Comparison of ENCODE assay signal across 10 mouse cellular contexts in genomic region chr2:68799993-68800740, GRCm38 (mm10).
A peak's percentile ranks its signal among the peaks of the same experiment; 100 is the strongest.
DNase-seq lines count a peak whose midpoint lies in the region; ATAC-seq lines count a peak whose summit lies in the region.
"Had no signal": no experiment of that assay in that cellular context is flagged by ENCODE, and none has a peak within 500 bp of the region (broad histone marks: within the 10 kb centered on the region; RNA-seq: fewer than 3 reads in every experiment).

No protein-coding gene starts in this region.

- H3K27ac ChIP-seq in embryonic facial prominence, embryonic 14.5 days (replicated peaks; ENCODE audit: low read depth, low read length) = no peak overlapping the region
- H3K27ac ChIP-seq in embryonic facial prominence, embryonic 10.5 days (replicated peaks) = no peak overlapping the region
- H3K27ac ChIP-seq in midbrain, embryonic 11.5 days (ENCODE audit: low read depth, low read length) = no peak overlapping the region
- no peak overlapping the region for H3K27ac ChIP-seq in midbrain, embryonic 15.5 days
- no peak overlapping the region for H3K27ac ChIP-seq in intestine, embryonic 16.5 days (ENCODE audit: low read length)
- no peak overlapping the region for H3K27ac ChIP-seq in limb, embryonic 12.5 days
- no peak overlapping the region for H3K27ac ChIP-seq in heart, embryonic 12.5 days (ENCODE audit: poor library complexity, severe bottlenecking)
- H3K27ac ChIP-seq: stomach, embryonic 15.5 days had no signal

- 43% methylated on average over 10 of the region's 10 CpGs for WGBS in embryonic facial prominence, embryonic 14.5 days
- 72% methylated on average over 10 of the region's 10 CpGs for WGBS in embryonic facial prominence, embryonic 10.5 days
- WGBS in midbrain, embryonic 11.5 days = 86% methylated on average over 10 of the region's 10 CpGs
- WGBS in midbrain, embryonic 15.5 days = 58% methylated on average over 10 of the region's 10 CpGs
- WGBS in intestine, embryonic 16.5 days = 61% methylated on average over 10 of the region's 10 CpGs
- WGBS in limb, embryonic 12.5 days = 24% methylated on average over 10 of the region's 10 CpGs
- WGBS in heart, embryonic 12.5 days = 69% methylated on average over 10 of the region's 10 CpGs

- no peak overlapping the region for H3K4me2 ChIP-seq in embryonic facial prominence, embryonic 14.5 days (ENCODE audit: low read depth, low read length)
- no peak overlapping the region for H3K4me2 ChIP-seq in midbrain, embryonic 11.5 days
- H3K4me2 ChIP-seq in midbrain, embryonic 15.5 days = no peak overlapping the region
- H3K4me2 ChIP-seq in intestine, embryonic 16.5 days (ENCODE audit: low read depth, low read length) = no peak overlapping the region
- H3K4me2 ChIP-seq in limb, embryonic 12.5 days = peak overlapping the region; percentile 11; the same call in 1 of the 2 replicates
- no peak overlapping the region for H3K4me2 ChIP-seq in heart, embryonic 12.5 days
- H3K4me2 ChIP-seq: stomach, embryonic 15.5 days had no signal

- no peaks in the 10 kb centered on the region for H3K9me3 ChIP-seq in embryonic facial prominence, embryonic 14.5 days (ENCODE audit: control insufficient read depth, low read length)
- no peaks in the 10 kb centered on the region for H3K9me3 ChIP-seq in embryonic facial prominence, embryonic 10.5 days
- no peaks in the 10 kb centered on the region for H3K9me3 ChIP-seq in midbrain, embryonic 11.5 days (ENCODE audit: control insufficient read depth, low read length)
- no peaks in the 10 kb centered on the region for H3K9me3 ChIP-seq in midbrain, embryonic 15.5 days
- no peaks in the 10 kb centered on the region for H3K9me3 ChIP-seq in intestine, embryonic 16.5 days (ENCODE audit: control insufficient read depth, low read length)
- H3K9me3 ChIP-seq in limb, embryonic 12.5 days = no peaks in the 10 kb centered on the region
- no peaks in the 10 kb centered on the region for H3K9me3 ChIP-seq in heart, embryonic 12.5 days (replicated peaks)
- H3K9me3 ChIP-seq: stomach, embryonic 15.5 days had no signal

- no peaks in the 10 kb centered on the region for H3K36me3 ChIP-seq in embryonic facial prominence, embryonic 14.5 days (ENCODE audit: control insufficient read depth, insufficient read depth, low read length)
- H3K36me3 ChIP-seq in embryonic facial prominence, embryonic 10.5 days (replicated peaks) = no peaks in the 10 kb centered on the region
- no peaks in the 10 kb centered on the region for H3K36me3 ChIP-seq in midbrain, embryonic 11.5 days (ENCODE audit: control insufficient read depth, insufficient read depth, low read length)
- H3K36me3 ChIP-seq in midbrain, embryonic 15.5 days (replicated peaks) = no peaks in the 10 kb centered on the region
- H3K36me3 ChIP-seq in intestine, embryonic 16.5 days (ENCODE audit: control insufficient read depth, insufficient read depth, low read length) = no peaks in the 10 kb centered on the region
- no peaks in the 10 kb centered on the region for H3K36me3 ChIP-seq in limb, embryonic 12.5 days
- no peaks in the 10 kb centered on the region for H3K36me3 ChIP-seq in heart, embryonic 12.5 days
- H3K36me3 ChIP-seq: stomach, embryonic 15.5 days had no signal

- ATAC-seq in embryonic facial prominence, embryonic 14.5 days (ENCODE audit: low read depth) = peak; percentile 33; the same call in 1 of the 2 replicates
- no peak for ATAC-seq in midbrain, embryonic 11.5 days (ENCODE audit: low FRiP score)
- ATAC-seq in midbrain, embryonic 15.5 days (replicated peaks) = no peak; the same call in 1 of the 2 replicates
- ATAC-seq in intestine, embryonic 16.5 days = no peak
- ATAC-seq in limb, embryonic 12.5 days (ENCODE audit: insufficient number of reproducible peaks, insufficient read depth, low FRiP score, low TSS enrichment, low read depth) = peak; percentile 78; the same call in 1 of the 2 replicates
- no peak for ATAC-seq in heart, embryonic 12.5 days (ENCODE audit: insufficient number of reproducible peaks, low FRiP score)

- no peak overlapping the region for H3K4me3 ChIP-seq in embryonic facial prominence, embryonic 14.5 days (ENCODE audit: low read depth, low read length)
- no peak overlapping the region for H3K4me3 ChIP-seq in embryonic facial prominence, embryonic 10.5 days
- no peak overlapping the region for H3K4me3 ChIP-seq in midbrain, embryonic 11.5 days (ENCODE audit: low read depth, low read length)
- H3K4me3 ChIP-seq in midbrain, embryonic 15.5 days = no peak overlapping the region
- H3K4me3 ChIP-seq in intestine, embryonic 16.5 days (ENCODE audit: low read length) = no peak overlapping the region
- no peak overlapping the region for H3K4me3 ChIP-seq in limb, embryonic 12.5 days (replicated peaks)
- no peak overlapping the region for H3K4me3 ChIP-seq in heart, embryonic 12.5 days
- H3K4me3 ChIP-seq: stomach, embryonic 15.5 days had no signal

- peak; percentile 78 for DNase-seq in embryonic facial prominence, embryonic 14.5 days (ENCODE audit: low spot score)
- no peak for DNase-seq in embryonic facial prominence, embryonic 10.5 days (ENCODE audit: low spot score)
- DNase-seq in midbrain, embryonic 11.5 days (ENCODE audit: low spot score, missing footprints) = peak; percentile 79
- no peak for DNase-seq in urinary bladder, postnatal 4 days (ENCODE audit: low spot score in 2 of 2)
- DNase-seq: B cell, adult 2 months had no signal

- H3K27me3 ChIP-seq in embryonic facial prominence, embryonic 14.5 days (replicated peaks; ENCODE audit: control insufficient read depth, insufficient read depth, low read length) = no peaks in the 10 kb centered on the region
- no peaks in the 10 kb centered on the region for H3K27me3 ChIP-seq in embryonic facial prominence, embryonic 10.5 days (replicated peaks; ENCODE audit: low read depth, poor library complexity, severe bottlenecking)
- no peaks in the 10 kb centered on the region for H3K27me3 ChIP-seq in midbrain, embryonic 11.5 days (ENCODE audit: control insufficient read depth, insufficient read depth, low read length)
- H3K27me3 ChIP-seq in midbrain, embryonic 15.5 days (replicated peaks) = no peaks in the 10 kb centered on the region
- H3K27me3 ChIP-seq in intestine, embryonic 16.5 days (replicated peaks; ENCODE audit: control insufficient read depth, insufficient read depth, low read length) = no peaks in the 10 kb centered on the region
- H3K27me3 ChIP-seq in limb, embryonic 12.5 days = no peaks in the 10 kb centered on the region
- H3K27me3 ChIP-seq in heart, embryonic 12.5 days (replicated peaks) = no peaks in the 10 kb centered on the region
- H3K27me3 ChIP-seq: stomach, embryonic 15.5 days had no signal

- H3K9ac ChIP-seq in embryonic facial prominence, embryonic 14.5 days (ENCODE audit: low read depth, low read length) = no peak overlapping the region
- H3K9ac ChIP-seq in midbrain, embryonic 11.5 days (ENCODE audit: low read length) = no peak overlapping the region
- no peak overlapping the region for H3K9ac ChIP-seq in midbrain, embryonic 15.5 days
- peak overlapping the region; percentile 48 for H3K9ac ChIP-seq in intestine, embryonic 16.5 days (ENCODE audit: low read depth, low read length)
- H3K9ac ChIP-seq in limb, embryonic 12.5 days (replicated peaks) = no peak overlapping the region
- H3K9ac ChIP-seq in heart, embryonic 12.5 days = no peak overlapping the region
- H3K9ac ChIP-seq: stomach, embryonic 15.5 days had no signal

- H3K4me1 ChIP-seq in embryonic facial prominence, embryonic 14.5 days (ENCODE audit: control insufficient read depth, insufficient read depth, low read length) = no peaks in the 10 kb centered on the region; the same call in 1 of the 2 replicates
- peaks cover 13% of the 10 kb centered on the region; the same call in 1 of the 2 replicates for H3K4me1 ChIP-seq in embryonic facial prominence, embryonic 10.5 days
- H3K4me1 ChIP-seq in midbrain, embryonic 11.5 days (ENCODE audit: control insufficient read depth, insufficient read depth, low read length) = no peaks in the 10 kb centered on the region
- H3K4me1 ChIP-seq in midbrain, embryonic 15.5 days = peaks cover 8% of the 10 kb centered on the region
- H3K4me1 ChIP-seq in intestine, embryonic 16.5 days (ENCODE audit: control insufficient read depth, insufficient read depth, low read length) = 0 out of 2 replicates have a peak, but pooled peaks cover 2% of the 10 kb centered on the region
- peaks cover 6% of the 10 kb centered on the region; the same call in 1 of the 2 replicates for H3K4me1 ChIP-seq in limb, embryonic 12.5 days (replicated peaks)
- H3K4me1 ChIP-seq in heart, embryonic 12.5 days (replicated peaks) = no peaks in the 10 kb centered on the region
- H3K4me1 ChIP-seq: stomach, embryonic 15.5 days had no signal

Comparison
In these comparisons a context has a peak if more than half of its experiments do, and no peak if none do; other contexts are left out.
1. DNase-seq: peak in embryonic facial prominence, embryonic 14.5 days (single experiment) and midbrain, embryonic 11.5 days (single experiment); none in embryonic facial prominence, embryonic 10.5 days (single experiment) and urinary bladder, postnatal 4 days (0 of 2).
2. ATAC-seq: peak in embryonic facial prominence, embryonic 14.5 days (single experiment) and limb, embryonic 12.5 days (single experiment); none in midbrain, embryonic 11.5 days (single experiment), midbrain, embryonic 15.5 days (single experiment), intestine, embryonic 16.5 days (single experiment) and heart, embryonic 12.5 days (single experiment).